Mouse (Mus musculus): ENCODE measurements around the gene Tom1. TPM values are rescaled to one million over a fixed set of nuclear protein-coding genes. Genes with fewer than 3 reads are reported as not detected.

Tom1 gene
- polyA plus RNA-seq, 1 experiment from 2014 or later, result 14.4 TPM

- Histone ChIP-seq H3K4me2 (ENCODE audit: low read depth, low read length) (peak overlapping the region; percentile 99), H3K27ac (ENCODE audit: low read length) (peak overlapping the region; percentile 63), H3K9ac (ENCODE audit: low read depth, low read length) (peak overlapping the region; percentile 77), H3K9me3 (replicated peaks; ENCODE audit: control insufficient read depth, low read length) (no peaks in the 10 kb centered on the region), H3K4me3 (ENCODE audit: low read depth, low read length) (peak overlapping the region; percentile 83), H3K27me3 (ENCODE audit: control insufficient read depth, insufficient read depth, low read depth, low read length) (no peaks in the 10 kb centered on the region), H3K4me1 (ENCODE audit: control insufficient read depth, low read depth, low read length) (peaks cover 14% of the 10 kb centered on the region), H3K36me3 (ENCODE audit: control insufficient read depth, insufficient read depth) (peaks cover 4% of the 10 kb centered on the region; the same call in 1 of the 2 replicates)
- ATAC-seq (ENCODE audit: low read depth), result no peak
- WGBS (ENCODE audit: insufficient replicate concordance), result under 1% methylated on average over 17 of the region's 17 CpGs
Observed at GRCm38 (mm10) chr8:75034285-75034684, 780 bp downstream of the Tom1 start.

- no peak for ATAC-seq (ENCODE audit: low read depth)
- Histone ChIP-seq H3K36me3 (ENCODE audit: control insufficient read depth, insufficient read depth) (no peaks in the 10 kb centered on the region), H3K4me1 (ENCODE audit: control insufficient read depth, low read depth, low read length) (peaks cover 17% of the 10 kb centered on the region), H3K4me3 (ENCODE audit: low read depth, low read length) (no peak overlapping the region), H3K4me2 (ENCODE audit: low read depth, low read length) (no peak overlapping the region), H3K27ac (ENCODE audit: low read length) (no peak overlapping the region), H3K9ac (ENCODE audit: low read depth, low read length) (no peak overlapping the region), H3K9me3 (replicated peaks; ENCODE audit: control insufficient read depth, low read length) (no peaks in the 10 kb centered on the region), H3K27me3 (ENCODE audit: control insufficient read depth, insufficient read depth, low read depth, low read length) (no peaks in the 10 kb centered on the region)
Observed at GRCm38 (mm10) chr8:75035640-75036039, 2.1 kb downstream of the Tom1 start.

GRCm38 (mm10) chr8:75038497-75038896 lies 5.0 kb downstream of the Tom1 start:
- no peak for ATAC-seq (ENCODE audit: low read depth)
- Histone ChIP-seq H3K9me3 (replicated peaks; ENCODE audit: control insufficient read depth, low read length) (no peaks in the 10 kb centered on the region), H3K4me3 (ENCODE audit: low read depth, low read length) (no peak overlapping the region), H3K4me2 (ENCODE audit: low read depth, low read length) (no peak overlapping the region), H3K9ac (ENCODE audit: low read depth, low read length) (no peak overlapping the region), H3K27ac (ENCODE audit: low read length) (no peak overlapping the region), H3K27me3 (ENCODE audit: control insufficient read depth, insufficient read depth, low read depth, low read length) (no peaks in the 10 kb centered on the region), H3K4me1 (ENCODE audit: control insufficient read depth, low read depth, low read length) (peaks cover 15% of the 10 kb centered on the region), H3K36me3 (ENCODE audit: control insufficient read depth, insufficient read depth) (no peaks in the 10 kb centered on the region)

- no peak overlapping the region for H3K9ac ChIP-seq (ENCODE audit: low read depth, low read length)
- 60% methylated on average over 1 of the region's 1 CpGs for WGBS (ENCODE audit: insufficient replicate concordance)
- H3K4me1 ChIP-seq (ENCODE audit: control insufficient read depth, low read depth, low read length), result peaks cover 10% of the 10 kb centered on the region
- ATAC-seq (ENCODE audit: low read depth), result peak; percentile 56
- H3K4me3 ChIP-seq (ENCODE audit: low read depth, low read length), result no peak overlapping the region
- H3K9me3 ChIP-seq (replicated peaks; ENCODE audit: control insufficient read depth, low read length), result no peaks in the 10 kb centered on the region
- no peak overlapping the region for H3K27ac ChIP-seq (ENCODE audit: low read length)
- no peaks in the 10 kb centered on the region for H3K27me3 ChIP-seq (ENCODE audit: control insufficient read depth, insufficient read depth, low read depth, low read length)
- H3K4me2 ChIP-seq (ENCODE audit: low read depth, low read length), result no peak overlapping the region
- H3K36me3 ChIP-seq (ENCODE audit: control insufficient read depth, insufficient read depth), result no peaks in the 10 kb centered on the region
Observed at GRCm38 (mm10) chr8:75039754-75040153, 6.2 kb downstream of the Tom1 start.

GRCm38 (mm10) chr8:75042171-75042570 lies 8.7 kb downstream of the Tom1 start:
- no peak overlapping the region for H3K9ac ChIP-seq (ENCODE audit: low read depth, low read length)
- WGBS (ENCODE audit: insufficient replicate concordance), result 58% methylated on average over 2 of the region's 2 CpGs
- no peak overlapping the region for H3K4me3 ChIP-seq (ENCODE audit: low read depth, low read length)
- ATAC-seq (ENCODE audit: low read depth), result no peak
- peaks cover 6% of the 10 kb centered on the region for H3K4me1 ChIP-seq (ENCODE audit: control insufficient read depth, low read depth, low read length)
- H3K9me3 ChIP-seq (replicated peaks; ENCODE audit: control insufficient read depth, low read length), result no peaks in the 10 kb centered on the region
- H3K27me3 ChIP-seq (ENCODE audit: control insufficient read depth, insufficient read depth, low read depth, low read length), result no peaks in the 10 kb centered on the region
- H3K36me3 ChIP-seq (ENCODE audit: control insufficient read depth, insufficient read depth), result no peaks in the 10 kb centered on the region
- no peak overlapping the region for H3K4me2 ChIP-seq (ENCODE audit: low read depth, low read length)
- no peak overlapping the region for H3K27ac ChIP-seq (ENCODE audit: low read length)

- ATAC-seq (ENCODE audit: low read depth), result 0 out of 2 replicates have a peak, but pooled peaks have one; percentile 2
- WGBS (ENCODE audit: insufficient replicate concordance), result 81% methylated on average over 1 of the region's 1 CpGs
Observed at GRCm38 (mm10) chr8:75042974-75043373, 9.5 kb downstream of the Tom1 start.

GRCm38 (mm10) chr8:75046303-75046702 lies 12.8 kb downstream of the Tom1 start:
- Histone ChIP-seq H3K27ac (ENCODE audit: low read length) (no peak overlapping the region), H3K4me3 (ENCODE audit: low read depth, low read length) (no peak overlapping the region), H3K9ac (ENCODE audit: low read depth, low read length) (no peak overlapping the region), H3K27me3 (ENCODE audit: control insufficient read depth, insufficient read depth, low read depth, low read length) (no peaks in the 10 kb centered on the region), H3K9me3 (replicated peaks; ENCODE audit: control insufficient read depth, low read length) (no peaks in the 10 kb centered on the region), H3K36me3 (ENCODE audit: control insufficient read depth, insufficient read depth) (no peaks in the 10 kb centered on the region), H3K4me1 (ENCODE audit: control insufficient read depth, low read depth, low read length) (peaks cover 3% of the 10 kb centered on the region), H3K4me2 (ENCODE audit: low read depth, low read length) (no peak overlapping the region)
- 88% methylated on average over 1 of the region's 1 CpGs for WGBS (ENCODE audit: insufficient replicate concordance)
- ATAC-seq (ENCODE audit: low read depth), result no peak

More at GRCm38 (mm10) chr8:75042974-75043373, 9.5 kb downstream of the Tom1 start:
- H3K4me1 ChIP-seq (ENCODE audit: control insufficient read depth, low read depth, low read length), result peaks cover 6% of the 10 kb centered on the region
- H3K27ac ChIP-seq (ENCODE audit: low read length), result no peak overlapping the region
- H3K4me3 ChIP-seq (ENCODE audit: low read depth, low read length), result no peak overlapping the region
- H3K4me2 ChIP-seq (ENCODE audit: low read depth, low read length), result no peak overlapping the region
- H3K27me3 ChIP-seq (ENCODE audit: control insufficient read depth, insufficient read depth, low read depth, low read length), result no peaks in the 10 kb centered on the region
- H3K36me3 ChIP-seq (ENCODE audit: control insufficient read depth, insufficient read depth), result no peaks in the 10 kb centered on the region
- H3K9ac ChIP-seq (ENCODE audit: low read depth, low read length), result no peak overlapping the region
- H3K9me3 ChIP-seq (replicated peaks; ENCODE audit: control insufficient read depth, low read length), result no peaks in the 10 kb centered on the region

GRCm38 (mm10) chr8:75047784-75048183 lies 14.3 kb downstream of the Tom1 start:
- WGBS (ENCODE audit: insufficient replicate concordance), result 60% methylated on average over 3 of the region's 3 CpGs
- Histone ChIP-seq H3K27me3 (ENCODE audit: control insufficient read depth, insufficient read depth, low read depth, low read length) (no peaks in the 10 kb centered on the region), H3K9me3 (replicated peaks; ENCODE audit: control insufficient read depth, low read length) (no peaks in the 10 kb centered on the region), H3K36me3 (ENCODE audit: control insufficient read depth, insufficient read depth) (no peaks in the 10 kb centered on the region), H3K4me1 (ENCODE audit: control insufficient read depth, low read depth, low read length) (no peaks in the 10 kb centered on the region; the same call in 1 of the 2 replicates), H3K4me3 (ENCODE audit: low read depth, low read length) (no peak overlapping the region), H3K4me2 (ENCODE audit: low read depth, low read length) (no peak overlapping the region), H3K9ac (ENCODE audit: low read depth, low read length) (no peak overlapping the region), H3K27ac (ENCODE audit: low read length) (no peak overlapping the region)
- no peak for ATAC-seq (ENCODE audit: low read depth)

GRCm38 (mm10) chr8:75053342-75053741 lies 19.8 kb downstream of the Tom1 start:
- no peaks in the 10 kb centered on the region for H3K4me1 ChIP-seq (ENCODE audit: control insufficient read depth, low read depth, low read length)
- no peak overlapping the region for H3K4me2 ChIP-seq (ENCODE audit: low read depth, low read length)
- no peak overlapping the region for H3K27ac ChIP-seq (ENCODE audit: low read length)
- no peak overlapping the region for H3K4me3 ChIP-seq (ENCODE audit: low read depth, low read length)
- H3K27me3 ChIP-seq (ENCODE audit: control insufficient read depth, insufficient read depth, low read depth, low read length), result no peaks in the 10 kb centered on the region
- H3K9ac ChIP-seq (ENCODE audit: low read depth, low read length), result no peak overlapping the region
- 72% methylated on average over 4 of the region's 4 CpGs for WGBS (ENCODE audit: insufficient replicate concordance)
- ATAC-seq (ENCODE audit: low read depth), result no peak
- H3K9me3 ChIP-seq (replicated peaks; ENCODE audit: control insufficient read depth, low read length), result no peaks in the 10 kb centered on the region
- H3K36me3 ChIP-seq (ENCODE audit: control insufficient read depth, insufficient read depth), result no peaks in the 10 kb centered on the region

Measured in liver, embryonic 16.5 days (tissue).